Mouse (Mus musculus) forebrain, embryonic 12.5 days (tissue): Measurements from ENCODE around the gene Sympk. TPM values are rescaled to one million over a fixed set of nuclear protein-coding genes. Genes with fewer than 3 reads are reported as not detected.
A peak's percentile ranks its signal among the peaks of the same experiment; 100 is the strongest.

Experiments
- ATAC-seq: fragments of 200-750 bp; cut with Nextera tagmentation; 2 replicates; pipeline ENCODE4 v1.8.0; 2017; ENCODE audit warnings: moderate TSS enrichment; ENCODE audit not compliant: low FRiP score
- H3K27ac ChIP-seq: fragments of 300-500 bp; sonication (generic); 2 replicates; pipeline ENCODE4 v1.5.1; 2016; ENCODE audit warnings: mild to moderate bottlenecking
- H3K27me3 ChIP-seq: fragments of 300-500 bp; sonication (generic); 2 replicates; pipeline ENCODE4 v1.6.1; 2016; ENCODE audit warnings: mild to moderate bottlenecking
- H3K36me3 ChIP-seq: fragments of 300-500 bp; sonication (generic); replicated peaks from 2 replicates; pipeline ENCODE4 v1.6.1; 2016; ENCODE audit warnings: mild to moderate bottlenecking
- H3K4me1 ChIP-seq: fragments of 300-500 bp; sonication (generic); 2 replicates; pipeline ENCODE4 v1.6.1; 2016
- H3K4me2 ChIP-seq: fragments of 300-500 bp; sonication (generic); 2 replicates; pipeline ENCODE4 v1.6.1; 2016; ENCODE audit warnings: mild to moderate bottlenecking, moderate library complexity
- H3K4me3 ChIP-seq: fragments of 300-500 bp; sonication (generic); replicated peaks from 2 replicates; pipeline ENCODE4 v1.5.1; 2016; ENCODE audit warnings: mild to moderate bottlenecking
- H3K9ac ChIP-seq: fragments of 300-500 bp; sonication (generic); 2 replicates; pipeline ENCODE4 v1.6.1; 2016; ENCODE audit warnings: mild to moderate bottlenecking
- H3K9me3 ChIP-seq: fragments of 300-500 bp; sonication (generic); 2 replicates; pipeline ENCODE4 v1.6.1; 2016
- WGBS: fragments of 180-500 bp; shearing (Covaris S2); methylation state at CpG from one replicate; pipeline ENCODE4 v1.1.7; 2016; 5-methylcytosine and 5-hydroxymethylcytosine counted together
- polyA plus RNA-seq: library from polyadenylated mRNA; unstranded; fragments of >200 nt; fragmentation: Nextera tagmentation; extraction: Ambion mirVana; gene quantifications from 2 replicates; pipeline ENCODE4 v1.2.1, GENCODE M21; 2016

Gene Sympk
- polyA plus RNA-seq, 1 experiment from 2014 or later, result 53.2 TPM

GRCm38 (mm10) chr7:19000421-19000820, 23.8 kb upstream of the Sympk start:
- H3K9ac ChIP-seq, result peak overlapping the region; percentile 27

DNA sequence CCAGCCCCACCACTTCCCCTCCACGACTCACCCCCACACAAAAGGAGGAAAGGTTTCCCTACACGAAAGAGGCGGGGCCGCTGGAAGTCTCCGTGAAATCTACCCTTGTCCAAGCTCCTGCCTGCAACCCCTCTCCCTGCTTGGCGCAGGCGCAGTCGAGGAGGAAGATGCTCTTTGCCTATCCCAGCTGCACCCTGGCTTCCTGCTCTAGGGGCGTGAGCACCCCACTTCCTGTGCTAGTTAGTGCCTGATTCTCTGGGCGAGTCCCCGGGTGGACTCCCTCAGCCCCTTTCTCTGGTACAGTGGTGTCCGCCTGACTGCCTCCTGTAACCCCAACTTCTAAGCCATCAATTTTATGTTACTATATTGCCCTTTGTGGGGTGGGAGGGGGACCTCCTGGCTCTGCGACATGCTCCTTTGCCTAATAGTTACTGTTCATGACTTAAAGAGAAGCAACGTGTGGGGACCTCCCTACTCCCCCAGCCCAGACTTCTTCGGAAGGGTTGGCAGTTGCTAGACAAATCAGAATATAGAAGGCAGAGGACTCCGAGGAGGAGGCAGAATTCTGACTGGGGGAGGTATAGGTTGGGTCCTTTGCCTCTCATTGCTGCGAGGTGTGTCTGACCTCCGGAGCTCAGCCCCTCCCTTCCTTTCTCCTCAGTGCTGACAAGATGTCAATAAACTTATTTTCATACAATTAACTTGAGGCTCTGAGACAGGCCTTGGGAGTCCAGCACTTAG, 22.9 kb upstream of the Sympk start:
- Histone ChIP-seq H3K27ac (0 out of 2 replicates have a peak overlapping the region, but pooled peaks have one; percentile 13), H3K4me1 (peaks cover 48% of the 10 kb centered on the region), H3K36me3 (peaks cover 19% of the 10 kb centered on the region), H3K4me3 (peak overlapping the region; percentile 24), H3K9ac (peak overlapping the region; percentile 27; the same call in 1 of the 2 replicates), H3K9me3 (no peaks in the 10 kb centered on the region), H3K27me3 (no peaks in the 10 kb centered on the region), H3K4me2 (peak overlapping the region; percentile 40)
- ATAC-seq, result no peak
- WGBS, result 43% methylated on average over 18 of the region's 18 CpGs

More at GRCm38 (mm10) chr7:19000421-19000820, 23.8 kb upstream of the Sympk start:
- peaks cover 11% of the 10 kb centered on the region for H3K36me3 ChIP-seq
- no peaks in the 10 kb centered on the region for H3K9me3 ChIP-seq
- no peaks in the 10 kb centered on the region for H3K27me3 ChIP-seq
- 54% methylated on average over 10 of the region's 10 CpGs for WGBS
- peak overlapping the region; percentile 40 for H3K4me2 ChIP-seq
- ATAC-seq, result no peak
- no peak overlapping the region for H3K27ac ChIP-seq
- peaks cover 40% of the 10 kb centered on the region for H3K4me1 ChIP-seq
- peak overlapping the region; percentile 24 for H3K4me3 ChIP-seq

DNA sequence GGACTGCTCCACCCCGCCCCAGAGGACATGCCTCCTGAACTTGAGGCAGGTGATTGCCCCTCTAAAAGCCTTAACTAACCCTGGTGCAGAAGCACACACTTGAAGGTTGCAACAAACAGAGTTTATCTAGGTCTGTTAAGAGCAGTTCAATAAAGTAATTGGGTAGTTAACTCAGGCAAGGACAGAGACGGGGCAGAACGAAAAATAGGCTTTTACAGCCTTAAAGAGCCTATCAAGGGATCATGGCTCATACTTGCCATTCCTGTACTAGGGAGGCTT, 22.4 kb upstream of the Sympk start:
- 89% methylated on average over 3 of the region's 3 CpGs for WGBS
- ATAC-seq, result no peak
- H3K4me3 ChIP-seq, result no peak overlapping the region
- no peak overlapping the region for H3K9ac ChIP-seq
- peaks cover 52% of the 10 kb centered on the region for H3K4me1 ChIP-seq
- no peaks in the 10 kb centered on the region for H3K9me3 ChIP-seq
- no peak overlapping the region for H3K4me2 ChIP-seq
- peaks cover 18% of the 10 kb centered on the region for H3K36me3 ChIP-seq
- no peak overlapping the region for H3K27ac ChIP-seq
- H3K27me3 ChIP-seq, result no peaks in the 10 kb centered on the region

DNA sequence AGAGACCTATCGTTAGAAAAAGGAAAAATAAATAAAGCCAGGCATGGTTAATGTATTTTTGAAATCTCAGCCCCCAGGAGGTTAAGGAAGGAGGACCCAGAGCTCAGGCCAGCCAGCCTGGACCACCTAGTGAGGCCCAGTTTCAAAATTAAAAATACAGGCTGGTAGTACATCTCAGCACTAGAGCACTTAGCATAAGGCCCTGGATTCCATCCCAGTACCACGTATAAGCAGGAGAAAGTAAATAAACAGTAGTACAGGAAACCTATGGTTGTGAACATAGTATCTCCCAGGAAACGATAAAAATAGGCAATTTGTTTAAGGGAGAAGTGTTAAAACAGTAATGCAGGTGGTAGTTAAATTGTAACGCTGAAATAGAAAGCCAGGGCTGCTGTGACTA, 22.1 kb upstream of the Sympk start:
- Histone ChIP-seq H3K9ac (no peak overlapping the region), H3K27ac (peak overlapping the region; percentile 27; the same call in 1 of the 2 replicates), H3K4me3 (peak overlapping the region; percentile 40), H3K4me1 (peaks cover 56% of the 10 kb centered on the region), H3K9me3 (no peaks in the 10 kb centered on the region), H3K27me3 (no peaks in the 10 kb centered on the region), H3K36me3 (peaks cover 22% of the 10 kb centered on the region), H3K4me2 (peak overlapping the region; percentile 58)
- ATAC-seq, result no peak
- WGBS, result 53% methylated on average over 4 of the region's 4 CpGs

- Histone ChIP-seq H3K27me3 (no peaks in the 10 kb centered on the region), H3K9ac (peak overlapping the region; percentile 62), H3K36me3 (peaks cover 30% of the 10 kb centered on the region), H3K27ac (peak overlapping the region; percentile 61), H3K4me2 (peak overlapping the region; percentile 58), H3K9me3 (no peaks in the 10 kb centered on the region), H3K4me3 (peak overlapping the region; percentile 40), H3K4me1 (peaks cover 64% of the 10 kb centered on the region)
- 3% methylated on average over 17 of the region's 17 CpGs for WGBS
- peak; percentile 66 for ATAC-seq
Measured at GRCm38 (mm10) chr7:19002848-19003498, 21.2 kb upstream of the Sympk start.

- under 1% methylated on average over 72 of the region's 90 CpGs for WGBS
- ATAC-seq, result peak; percentile 78
- Histone ChIP-seq H3K4me1 (peaks cover 61% of the 10 kb centered on the region), H3K4me2 (peak within 1 kb of the TSS; percentile 99), H3K27ac (peak within 1 kb of the TSS; percentile 91), H3K27me3 (no peaks in the 10 kb centered on the region), H3K9ac (peak within 1 kb of the TSS; percentile 97), H3K4me3 (peak within 1 kb of the TSS; percentile 98), H3K36me3 (peaks cover 31% of the 10 kb centered on the region), H3K9me3 (no peaks in the 10 kb centered on the region)
Measured at GRCm38 (mm10) chr7:19003902-19004630, 20.1 kb upstream of the Sympk start, which contains the start of gene Irf2bp1. Irf2bp1 (plus strand) TSS chr7:19004044.

- Histone ChIP-seq H3K36me3 (peaks cover 31% of the 10 kb centered on the region), H3K4me2 (peak overlapping the region; percentile 99), H3K4me1 (peaks cover 57% of the 10 kb centered on the region), H3K9me3 (no peaks in the 10 kb centered on the region), H3K27me3 (no peaks in the 10 kb centered on the region), H3K9ac (peak overlapping the region; percentile 97), H3K27ac (peak overlapping the region; percentile 91), H3K4me3 (peak overlapping the region; percentile 98)
- WGBS, result 8% methylated on average over 32 of the region's 34 CpGs
- no peak for ATAC-seq
Measured at GRCm38 (mm10) chr7:19004631-19005079, 19.5 kb upstream of the Sympk start.

DNA sequence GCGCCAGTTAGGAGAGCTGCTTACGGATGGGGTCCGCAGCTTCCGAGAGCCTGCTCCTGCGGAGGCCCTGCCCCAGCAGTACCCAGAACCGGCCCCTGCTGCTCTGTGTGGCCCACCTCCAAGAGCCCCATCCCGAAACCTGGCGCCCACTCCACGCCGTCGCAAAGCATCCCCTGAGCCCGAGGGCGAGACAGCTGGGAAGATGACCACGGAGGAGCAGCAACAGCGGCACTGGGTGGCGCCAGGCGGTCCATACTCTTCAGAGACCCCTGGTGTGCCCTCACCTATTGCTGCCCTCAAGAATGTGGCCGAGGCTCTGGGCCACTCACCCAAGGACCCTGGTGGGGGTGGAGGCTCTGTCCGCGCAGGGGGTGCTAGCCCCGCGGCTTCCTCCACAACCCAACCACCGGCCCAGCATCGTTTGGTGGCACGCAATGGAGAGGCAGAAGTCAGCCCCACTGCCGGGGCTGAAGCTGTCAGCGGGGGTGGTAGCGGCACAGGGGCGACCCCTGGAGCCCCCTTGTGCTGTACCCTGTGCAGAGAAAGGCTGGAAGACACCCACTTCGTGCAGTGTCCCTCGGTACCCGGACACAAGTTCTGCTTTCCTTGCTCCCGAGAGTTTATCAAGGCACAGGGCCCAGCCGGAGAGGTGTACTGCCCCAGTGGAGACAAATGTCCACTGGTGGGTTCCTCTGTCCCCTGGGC, 18.6 kb upstream of the Sympk start:
- Histone ChIP-seq H3K4me3 (peak overlapping the region; percentile 98), H3K9me3 (no peaks in the 10 kb centered on the region), H3K27ac (no peak overlapping the region), H3K27me3 (no peaks in the 10 kb centered on the region), H3K9ac (peak overlapping the region; percentile 97; the same call in 1 of the 2 replicates), H3K4me2 (peak overlapping the region; percentile 99), H3K36me3 (peaks cover 31% of the 10 kb centered on the region), H3K4me1 (peaks cover 53% of the 10 kb centered on the region)
- no peak for ATAC-seq
- 77% methylated on average over 34 of the region's 34 CpGs for WGBS

- Histone ChIP-seq H3K27me3 (no peaks in the 10 kb centered on the region), H3K36me3 (peaks cover 31% of the 10 kb centered on the region), H3K27ac (0 out of 2 replicates have a peak overlapping the region, but pooled peaks have one; percentile 19), H3K4me3 (peak overlapping the region; percentile 98), H3K4me1 (peaks cover 47% of the 10 kb centered on the region), H3K9me3 (no peaks in the 10 kb centered on the region), H3K9ac (peak overlapping the region; percentile 44; the same call in 1 of the 2 replicates), H3K4me2 (peak overlapping the region; percentile 99)
- 5% methylated on average over 12 of the region's 12 CpGs for WGBS
- no peak for ATAC-seq
Measured at GRCm38 (mm10) chr7:19006476-19006875, 17.7 kb upstream of the Sympk start.

DNA sequence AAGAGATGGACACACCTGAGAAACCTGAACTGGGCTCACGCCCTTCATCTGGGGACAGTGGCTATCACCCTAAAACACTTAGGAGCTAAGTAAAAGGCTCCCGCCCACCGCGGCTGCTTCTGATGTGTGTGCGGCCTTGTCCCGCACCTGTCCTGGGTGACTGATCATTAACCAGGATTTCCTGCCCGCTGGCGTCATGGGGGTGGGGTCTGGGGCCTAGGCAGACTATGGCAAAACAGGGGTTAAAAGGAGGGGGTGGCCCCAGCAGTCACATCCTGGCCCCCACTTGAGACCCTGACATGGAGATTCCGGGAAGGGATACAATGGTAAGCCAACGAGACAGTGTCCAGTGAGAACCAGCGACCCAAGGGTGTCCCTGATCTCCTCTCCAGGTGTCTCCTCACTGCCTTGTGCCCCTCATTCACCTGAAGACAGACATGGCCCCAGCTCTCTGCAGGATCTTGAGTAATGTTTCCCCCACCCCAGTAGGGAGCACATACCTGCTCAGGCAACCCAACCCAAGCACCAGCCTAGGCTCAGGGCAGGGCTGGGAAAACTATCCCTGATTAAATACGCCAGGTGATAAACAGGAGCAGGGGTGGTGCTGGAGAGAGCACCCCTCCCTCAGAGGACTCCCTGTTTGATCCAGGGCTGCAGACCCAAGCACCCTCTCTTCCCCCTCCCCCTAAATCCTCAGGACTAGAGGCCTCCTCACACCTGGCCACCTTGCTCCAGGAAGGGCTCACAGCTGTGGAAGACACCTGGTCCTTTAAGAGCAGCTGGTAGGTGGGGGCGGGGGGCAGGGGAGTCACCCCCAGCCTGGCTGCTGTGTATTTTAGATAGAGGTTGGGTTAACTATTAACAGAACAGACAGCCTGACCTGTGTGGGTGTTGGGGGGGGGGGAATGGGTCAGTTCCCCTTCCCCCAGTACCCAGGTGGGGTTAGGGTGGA, 16.9 kb upstream of the Sympk start:
- no peak overlapping the region; the same call in 1 of the 2 replicates for H3K9ac ChIP-seq
- no peak overlapping the region for H3K4me2 ChIP-seq
- no peaks in the 10 kb centered on the region for H3K27me3 ChIP-seq
- H3K27ac ChIP-seq, result no peak overlapping the region
- no peaks in the 10 kb centered on the region for H3K9me3 ChIP-seq
- H3K36me3 ChIP-seq, result peaks cover 31% of the 10 kb centered on the region
- H3K4me1 ChIP-seq, result peaks cover 50% of the 10 kb centered on the region
- no peak for ATAC-seq
- H3K4me3 ChIP-seq, result no peak overlapping the region
- WGBS, result 80% methylated on average over 13 of the region's 13 CpGs

DNA sequence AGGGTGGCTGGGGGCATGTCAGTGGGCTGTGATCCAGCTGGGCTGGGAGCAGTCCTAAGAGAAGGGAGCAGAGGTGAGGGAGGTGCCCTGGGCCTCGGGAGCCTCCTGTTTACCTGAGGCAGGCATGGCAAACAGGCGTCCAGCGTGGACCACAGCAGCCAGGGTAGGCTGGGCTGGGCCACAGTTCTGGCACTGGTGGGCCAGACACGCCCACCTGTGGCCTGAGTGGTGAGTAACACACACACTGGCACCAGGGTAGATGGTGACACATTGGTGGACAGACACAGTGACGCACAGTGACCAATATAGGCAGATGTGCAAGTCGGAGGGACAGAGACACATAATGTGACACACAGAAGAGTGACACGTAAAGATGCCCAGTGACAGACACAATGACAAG, 13.6 kb upstream of the Sympk start:
- peaks cover 23% of the 10 kb centered on the region for H3K36me3 ChIP-seq
- H3K27me3 ChIP-seq, result no peaks in the 10 kb centered on the region
- peaks cover 33% of the 10 kb centered on the region for H3K4me1 ChIP-seq
- H3K9ac ChIP-seq, result no peak overlapping the region
- 82% methylated on average over 7 of the region's 7 CpGs for WGBS
- H3K27ac ChIP-seq, result no peak overlapping the region
- H3K9me3 ChIP-seq, result no peaks in the 10 kb centered on the region
- H3K4me3 ChIP-seq, result no peak overlapping the region
- H3K4me2 ChIP-seq, result no peak overlapping the region
- no peak for ATAC-seq
